Mouse (Mus musculus) thymus, postnatal 0 days (tissue): ENCODE results near the gene Nub1. TPM values are rescaled to one million over a fixed set of nuclear protein-coding genes. Genes with fewer than 3 reads are reported as not detected.
"Not testable (repeated sequence)": the region's sequence is repeated elsewhere in the genome, so short reads cannot be mapped to it uniquely, and the experiment has no call there.

Experiments used
- DNase-seq: peaks from one replicate; pipeline ENCODE4 v3.0.0-alpha.2; 2015; ENCODE audit warnings: low spot score
- polyA plus RNA-seq: library from polyadenylated mRNA; unstranded; fragments of >200 nt; fragmentation: Nextera tagmentation; extraction: Ambion mirVana; gene quantifications from 2 replicates; pipeline ENCODE4 v1.2.1, GENCODE M21; 2015

The Nub1 gene
- 43.4 and 46.3 TPM in 2 replicates for polyA plus RNA-seq

GRCm38 (mm10) chr5:24685366-24686093 is at the start of gene Nub1:
TSS of gene Nub1 (plus strand) at chr5:24685532.
- peak; percentile 98 for DNase-seq

- no peak for DNase-seq
Measured at GRCm38 (mm10) chr5:24636987-24637386, 48.3 kb upstream of the Nub1 start.

- DNase-seq: no peak
Measured at GRCm38 (mm10) chr5:24638131-24638530, 47.2 kb upstream of the Nub1 start.

- no peak for DNase-seq
Measured at GRCm38 (mm10) chr5:24639081-24639480, 46.3 kb upstream of the Nub1 start.

- DNase-seq: no peak
Measured at GRCm38 (mm10) chr5:24645454-24645853, 39.9 kb upstream of the Nub1 start.

- DNase-seq: no peak
Measured at GRCm38 (mm10) chr5:24649231-24649630, 36.1 kb upstream of the Nub1 start.

GRCm38 (mm10) chr5:24649701-24650100 is 35.6 kb upstream of the Nub1 start:
- no peak for DNase-seq

- DNase-seq: no peak
Measured at GRCm38 (mm10) chr5:24651356-24651755, 34.0 kb upstream of the Nub1 start.

- peak; percentile 73 for DNase-seq
Measured at GRCm38 (mm10) chr5:24651768-24652752, 33.3 kb upstream of the Nub1 start.

GRCm38 (mm10) chr5:24652780-24653179 is 32.6 kb upstream of the Nub1 start:
- no peak for DNase-seq

- no peak for DNase-seq
Measured at GRCm38 (mm10) chr5:24654491-24654890, 30.8 kb upstream of the Nub1 start.

- no peak for DNase-seq
Measured at GRCm38 (mm10) chr5:24657113-24657512, 28.2 kb upstream of the Nub1 start.

GRCm38 (mm10) chr5:24659708-24660423 is 25.5 kb upstream of the Nub1 start:
- no peak for DNase-seq

GRCm38 (mm10) chr5:24661457-24661856 is 23.9 kb upstream of the Nub1 start:
- no peak for DNase-seq

GRCm38 (mm10) chr5:24674238-24674637 is 11.1 kb upstream of the Nub1 start:
- DNase-seq: peak; percentile 85

- DNase-seq: no peak
Measured at GRCm38 (mm10) chr5:24681436-24681835, 3.9 kb upstream of the Nub1 start.

- no peak for DNase-seq
Measured at GRCm38 (mm10) chr5:24684578-24685365, 560 bp upstream of the Nub1 start.

- DNase-seq: peak; percentile 80
Measured at GRCm38 (mm10) chr5:24686176-24686575, 844 bp downstream of the Nub1 start.

- DNase-seq: not testable (repeated sequence)
Measured at GRCm38 (mm10) chr5:24686671-24687420, 1.5 kb downstream of the Nub1 start.

GRCm38 (mm10) chr5:24687696-24688095 is 2.4 kb downstream of the Nub1 start:
- peak; percentile 26 for DNase-seq
